Mouse (Mus musculus) liver, adult 2 months (tissue): Measurements from ENCODE around the gene Apobec3.

Experiments
- CTCF ChIP-seq: fragments of 200-500 bp; IDR thresholded peaks from 2 replicates; pipeline ENCODE4 v1.5.1; 2011; ENCODE audit warnings: low read depth, low read length, control low read depth
- POLR2A ChIP-seq: fragments of 200-500 bp; IDR thresholded peaks from 2 replicates; pipeline ENCODE4 v1.6.1; 2011; ENCODE audit warnings: low read length, control low read depth; ENCODE audit not compliant: insufficient read depth; ENCODE audit errors: extremely low read depth

- TF ChIP-seq CTCF = no peak
- TF ChIP-seq POLR2A = no peak
Measured at GRCm38 (mm10) chr15:79896080-79896725, 4.7 kb downstream of the Apobec3 start.
